Mouse (Mus musculus): Measurements from ENCODE around the gene Olfr1255. TPM values are rescaled to one million over a fixed set of nuclear protein-coding genes. Genes with fewer than 3 reads are reported as not detected.

Olfr1255 gene
- not detected in 2 replicates for polyA plus RNA-seq (2014; fragmentation: Nextera tagmentation; extraction: Ambion mirVana)

GRCm38 (mm10) chr2:89811751-89812150 is at the start of gene Olfr1255:
Olfr1255 (plus strand) TSS chr2:89812051.
- Histone ChIP-seq H3K27me3 (ENCODE audit: control insufficient read depth, insufficient read depth, low read length) (no peaks in the 10 kb centered on the region), H3K27ac (ENCODE audit: low read depth, low read length) (no peak within 1 kb of the TSS), H3K9ac (ENCODE audit: low read length) (no peak within 1 kb of the TSS), H3K36me3 (ENCODE audit: control insufficient read depth, insufficient read depth, low read length) (no peaks in the 10 kb centered on the region), H3K4me1 (ENCODE audit: control insufficient read depth, insufficient read depth, low read length) (no peaks in the 10 kb centered on the region), H3K4me2 (ENCODE audit: low read depth) (no peak within 1 kb of the TSS), H3K4me3 (ENCODE audit: low read depth, low read length) (no peak within 1 kb of the TSS), H3K9me3 (ENCODE audit: control insufficient read depth, low read length) (no peaks in the 10 kb centered on the region)
- no peak for ATAC-seq (ENCODE audit: insufficient read depth, low FRiP score, low TSS enrichment)
- WGBS: 94% methylated on average over 3 of the region's 3 CpGs
- DNase-seq (ENCODE audit: low spot score): no peak

- Histone ChIP-seq H3K9me3 (ENCODE audit: control insufficient read depth, low read length) (no peaks in the 10 kb centered on the region), H3K9ac (ENCODE audit: low read length) (no peak within 1 kb of the TSS), H3K4me1 (ENCODE audit: control insufficient read depth, insufficient read depth, low read length) (no peaks in the 10 kb centered on the region), H3K4me3 (ENCODE audit: low read depth, low read length) (no peak within 1 kb of the TSS), H3K4me2 (ENCODE audit: low read depth) (no peak within 1 kb of the TSS), H3K36me3 (ENCODE audit: control insufficient read depth, insufficient read depth, low read length) (no peaks in the 10 kb centered on the region), H3K27me3 (ENCODE audit: control insufficient read depth, insufficient read depth, low read length) (no peaks in the 10 kb centered on the region), H3K27ac (ENCODE audit: low read depth, low read length) (no peak within 1 kb of the TSS)
- ATAC-seq (ENCODE audit: insufficient read depth, low FRiP score, low TSS enrichment) (no peak), DNase-seq (ENCODE audit: low spot score) (no peak)
These were observed 18.3 kb upstream of the Olfr1255 start, which contains the start of gene Olfr1254 for GRCm38 (mm10) chr2:89793519-89793918. Olfr1254 (minus strand) TSS chr2:89793619.

- Histone ChIP-seq H3K4me3 (ENCODE audit: low read depth, low read length) (no peak overlapping the region), H3K27ac (ENCODE audit: low read depth, low read length) (no peak overlapping the region), H3K4me2 (ENCODE audit: low read depth) (no peak overlapping the region), H3K9ac (ENCODE audit: low read length) (no peak overlapping the region), H3K27me3 (ENCODE audit: control insufficient read depth, insufficient read depth, low read length) (no peaks in the 10 kb centered on the region), H3K9me3 (ENCODE audit: control insufficient read depth, low read length) (no peaks in the 10 kb centered on the region), H3K36me3 (ENCODE audit: control insufficient read depth, insufficient read depth, low read length) (no peaks in the 10 kb centered on the region), H3K4me1 (ENCODE audit: control insufficient read depth, insufficient read depth, low read length) (no peaks in the 10 kb centered on the region)
- ATAC-seq (ENCODE audit: insufficient read depth, low FRiP score, low TSS enrichment): no peak
- 93% methylated on average over 3 of the region's 3 CpGs for WGBS
- no peak for DNase-seq (ENCODE audit: low spot score)
These were observed 12.3 kb upstream of the Olfr1255 start for GRCm38 (mm10) chr2:89799583-89799982.

GRCm38 (mm10) chr2:89810751-89811150 is 1.1 kb upstream of the Olfr1255 start:
- WGBS: 76% methylated on average over 2 of the region's 2 CpGs

GRCm38 (mm10) chr2:89820216-89820615 is 8.4 kb downstream of the Olfr1255 start:
- Histone ChIP-seq H3K27me3 (ENCODE audit: control insufficient read depth, insufficient read depth, low read length) (no peaks in the 10 kb centered on the region), H3K4me2 (ENCODE audit: low read depth) (no peak overlapping the region), H3K4me3 (ENCODE audit: low read depth, low read length) (no peak overlapping the region), H3K27ac (ENCODE audit: low read depth, low read length) (no peak overlapping the region), H3K4me1 (ENCODE audit: control insufficient read depth, insufficient read depth, low read length) (no peaks in the 10 kb centered on the region), H3K9me3 (ENCODE audit: control insufficient read depth, low read length) (no peaks in the 10 kb centered on the region), H3K36me3 (ENCODE audit: control insufficient read depth, insufficient read depth, low read length) (no peaks in the 10 kb centered on the region), H3K9ac (ENCODE audit: low read length) (no peak overlapping the region)
- ATAC-seq (ENCODE audit: insufficient read depth, low FRiP score, low TSS enrichment): no peak
- WGBS: 96% methylated on average over 1 of the region's 1 CpGs
- DNase-seq (ENCODE audit: low spot score): no peak

More at GRCm38 (mm10) chr2:89810751-89811150, 1.1 kb upstream of the Olfr1255 start:
- Histone ChIP-seq H3K9me3 (ENCODE audit: control insufficient read depth, low read length) (no peaks in the 10 kb centered on the region), H3K9ac (ENCODE audit: low read length) (no peak overlapping the region), H3K36me3 (ENCODE audit: control insufficient read depth, insufficient read depth, low read length) (no peaks in the 10 kb centered on the region), H3K4me1 (ENCODE audit: control insufficient read depth, insufficient read depth, low read length) (no peaks in the 10 kb centered on the region), H3K4me3 (ENCODE audit: low read depth, low read length) (no peak overlapping the region), H3K4me2 (ENCODE audit: low read depth) (no peak overlapping the region), H3K27ac (ENCODE audit: low read depth, low read length) (no peak overlapping the region), H3K27me3 (ENCODE audit: control insufficient read depth, insufficient read depth, low read length) (no peaks in the 10 kb centered on the region)
- ATAC-seq (ENCODE audit: insufficient read depth, low FRiP score, low TSS enrichment): no peak
- DNase-seq (ENCODE audit: low spot score): no peak

GRCm38 (mm10) chr2:89841455-89841854 is 29.6 kb downstream of the Olfr1255 start, which contains the start of gene Olfr1256:
Olfr1256 (minus strand) TSS chr2:89841555.
- DNase-seq (ENCODE audit: low spot score): no peak
- Histone ChIP-seq H3K4me2 (ENCODE audit: low read depth) (no peak within 1 kb of the TSS), H3K9ac (ENCODE audit: low read length) (no peak within 1 kb of the TSS), H3K4me1 (ENCODE audit: control insufficient read depth, insufficient read depth, low read length) (no peaks in the 10 kb centered on the region), H3K4me3 (ENCODE audit: low read depth, low read length) (no peak within 1 kb of the TSS), H3K27ac (ENCODE audit: low read depth, low read length) (no peak within 1 kb of the TSS), H3K36me3 (ENCODE audit: control insufficient read depth, insufficient read depth, low read length) (no peaks in the 10 kb centered on the region), H3K9me3 (ENCODE audit: control insufficient read depth, low read length) (no peaks in the 10 kb centered on the region), H3K27me3 (ENCODE audit: control insufficient read depth, insufficient read depth, low read length) (no peaks in the 10 kb centered on the region)
- 46% methylated on average over 2 of the region's 2 CpGs for WGBS
- ATAC-seq (ENCODE audit: insufficient read depth, low FRiP score, low TSS enrichment): no peak

GRCm38 (mm10) chr2:89848105-89848504 is 36.3 kb downstream of the Olfr1255 start, which contains the start of gene Olfr48:
Olfr48 (minus strand) TSS chr2:89848205.
- 86% methylated on average over 5 of the region's 5 CpGs for WGBS

GRCm38 (mm10) chr2:89849230-89849629 is 37.4 kb downstream of the Olfr1255 start:
- no peak overlapping the region for H3K4me3 ChIP-seq (ENCODE audit: low read depth, low read length)
- no peak for DNase-seq (ENCODE audit: low spot score)
- no peaks in the 10 kb centered on the region for H3K27me3 ChIP-seq (ENCODE audit: control insufficient read depth, insufficient read depth, low read length)
- no peak for ATAC-seq (ENCODE audit: insufficient read depth, low FRiP score, low TSS enrichment)
- no peak overlapping the region for H3K4me2 ChIP-seq (ENCODE audit: low read depth)
- no peaks in the 10 kb centered on the region for H3K36me3 ChIP-seq (ENCODE audit: control insufficient read depth, insufficient read depth, low read length)
- H3K27ac ChIP-seq (ENCODE audit: low read depth, low read length): no peak overlapping the region
- H3K9ac ChIP-seq (ENCODE audit: low read length): no peak overlapping the region
- H3K4me1 ChIP-seq (ENCODE audit: control insufficient read depth, insufficient read depth, low read length): no peaks in the 10 kb centered on the region
- WGBS: 84% methylated on average over 1 of the region's 1 CpGs
- no peaks in the 10 kb centered on the region for H3K9me3 ChIP-seq (ENCODE audit: control insufficient read depth, low read length)

More at GRCm38 (mm10) chr2:89848105-89848504, 36.3 kb downstream of the Olfr1255 start, which contains the start of gene Olfr48:
- H3K9me3 ChIP-seq (ENCODE audit: control insufficient read depth, low read length): no peaks in the 10 kb centered on the region
- H3K4me1 ChIP-seq (ENCODE audit: control insufficient read depth, insufficient read depth, low read length): no peaks in the 10 kb centered on the region
- no peak within 1 kb of the TSS for H3K27ac ChIP-seq (ENCODE audit: low read depth, low read length)
- H3K4me2 ChIP-seq (ENCODE audit: low read depth): no peak within 1 kb of the TSS
- H3K36me3 ChIP-seq (ENCODE audit: control insufficient read depth, insufficient read depth, low read length): no peaks in the 10 kb centered on the region
- no peak for DNase-seq (ENCODE audit: low spot score)
- ATAC-seq (ENCODE audit: insufficient read depth, low FRiP score, low TSS enrichment): no peak
- no peaks in the 10 kb centered on the region for H3K27me3 ChIP-seq (ENCODE audit: control insufficient read depth, insufficient read depth, low read length)
- no peak within 1 kb of the TSS for H3K4me3 ChIP-seq (ENCODE audit: low read depth, low read length)
- no peak within 1 kb of the TSS for H3K9ac ChIP-seq (ENCODE audit: low read length)

Data from neural tube, embryonic 11.5 days (tissue).